9 mouse cellular contexts compared by ENCODE assay signal in the genomic region with DNA sequence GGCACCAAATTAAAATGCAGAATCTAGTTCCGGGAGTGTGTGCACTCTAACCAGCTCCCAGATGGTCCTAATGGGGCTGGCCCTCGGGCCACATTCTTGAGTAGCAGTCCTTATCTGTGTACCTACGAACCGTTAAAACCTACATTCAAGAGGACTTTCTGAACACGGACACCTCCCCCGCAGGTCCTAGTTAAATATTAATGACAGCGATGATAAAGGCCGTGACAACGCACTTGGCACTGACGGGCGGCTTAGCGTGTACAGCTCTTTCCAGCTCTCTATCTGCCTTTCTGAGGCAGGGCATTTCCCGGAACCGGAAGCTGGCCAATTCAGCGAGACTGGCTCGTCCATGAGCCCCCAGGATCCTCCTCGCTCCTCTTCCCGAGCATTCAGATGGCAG. TPM values are rescaled to one million over a fixed set of nuclear protein-coding genes. Genes with fewer than 3 reads are reported as not detected.
DNase-seq lines count a peak whose midpoint lies in the region; ATAC-seq lines count a peak whose summit lies in the region.
"Had no signal": no experiment of that assay in that cellular context is flagged by ENCODE, and none has a peak within 500 bp of the region (broad histone marks: within the 10 kb centered on the region; RNA-seq: fewer than 3 reads in every experiment).

No protein-coding gene starts in this region.

- no peaks in the 10 kb centered on the region for H3K36me3 ChIP-seq in heart, embryonic 13.5 days
- no peaks in the 10 kb centered on the region for H3K36me3 ChIP-seq in midbrain, embryonic 13.5 days
- H3K36me3 ChIP-seq: limb, embryonic 12.5 days had no signal

- peak overlapping the region; percentile 32 for H3K4me3 ChIP-seq in heart, embryonic 13.5 days
- H3K4me3 ChIP-seq in midbrain, embryonic 13.5 days (replicated peaks) = no peak overlapping the region
- H3K4me3 ChIP-seq: limb, embryonic 12.5 days had no signal

- H3K4me2 ChIP-seq in heart, embryonic 13.5 days = peak overlapping the region; percentile 60
- H3K4me2 ChIP-seq in midbrain, embryonic 13.5 days (replicated peaks) = peak overlapping the region; percentile 6
- H3K4me2 ChIP-seq: limb, embryonic 12.5 days had no signal

- peak; percentile 56 to 64 for DNase-seq in cerebellum, postnatal 10 days
- no peak for DNase-seq in cerebellum, adult 8-10 months
- peak; percentile 67 to 70 for DNase-seq in kidney, postnatal 36 days
- no peak for DNase-seq in left cerebral cortex, postnatal 10 days (ENCODE audit: extremely low spot score in 1 of 2, low spot score in 2 of 2)
- DNase-seq in retina, embryonic 14.5 days (ENCODE audit: low spot score) = no peak

- H3K27ac ChIP-seq in heart, embryonic 13.5 days (replicated peaks) = no peak overlapping the region
- no peak overlapping the region for H3K27ac ChIP-seq in midbrain, embryonic 13.5 days
- H3K27ac ChIP-seq: limb, embryonic 12.5 days had no signal

- H3K9ac ChIP-seq in heart, embryonic 13.5 days = peak overlapping the region; percentile 37; the same call in 1 of the 2 replicates
- no peak overlapping the region for H3K9ac ChIP-seq in midbrain, embryonic 13.5 days (replicated peaks)
- H3K9ac ChIP-seq: limb, embryonic 12.5 days had no signal

- no peaks in the 10 kb centered on the region for H3K27me3 ChIP-seq in heart, embryonic 13.5 days (replicated peaks)
- no peaks in the 10 kb centered on the region for H3K27me3 ChIP-seq in midbrain, embryonic 13.5 days
- H3K27me3 ChIP-seq: limb, embryonic 12.5 days had no signal

- ATAC-seq in heart, embryonic 13.5 days (ENCODE audit: extremely low read depth, insufficient number of reproducible peaks, low FRiP score, low TSS enrichment) = no peak
- ATAC-seq in midbrain, embryonic 13.5 days = no peak
- no peak for ATAC-seq in erythroblast, adult 5-6 weeks (replicated peaks; ENCODE audit: low FRiP score, poor library complexity, severe bottlenecking)

- no peaks in the 10 kb centered on the region for H3K9me3 ChIP-seq in heart, embryonic 13.5 days
- H3K9me3 ChIP-seq in midbrain, embryonic 13.5 days = no peaks in the 10 kb centered on the region
- H3K9me3 ChIP-seq: limb, embryonic 12.5 days had no signal

- intact Hi-C loops in left cerebral cortex, postnatal 10 days (cut with DNase I) = no loop called here

- WGBS in heart, embryonic 13.5 days = 14% methylated on average over 18 of the region's 18 CpGs
- WGBS in midbrain, embryonic 13.5 days = 53% methylated on average over 18 of the region's 18 CpGs

- peaks cover 12% of the 10 kb centered on the region for H3K4me1 ChIP-seq in heart, embryonic 13.5 days
- H3K4me1 ChIP-seq in midbrain, embryonic 13.5 days (replicated peaks) = 0 out of 2 replicates have a peak, but pooled peaks cover 10% of the 10 kb centered on the region

RNA-seq across cellular contexts. Expression of a gene that starts 29.9 kb away (rescaled TPM):
- polyA plus RNA-seq in heart, embryonic 13.5 days (2015; fragmentation: Nextera tagmentation; extraction: Ambion mirVana) = 8.1 and 8.3 TPM in 2 replicates
- polyA plus RNA-seq in midbrain, embryonic 13.5 days (2015; fragmentation: Nextera tagmentation; extraction: Ambion mirVana) = 10.5 and 11.4 TPM in 2 replicates
- total RNA-seq in left cerebral cortex, postnatal 10 days (2021) = 10 to 100 TPM; 32.0 to 32.9 TPM
- total RNA-seq in erythroblast, adult 5-6 weeks (2015; ENCODE audit: low replicate concordance) = 1.2 and 2.5 TPM in 2 replicates
- total RNA-seq in erythroblast, adult 5-6 weeks (2017; ENCODE audit: low replicate concordance) = 1.3 and 2.5 TPM in 2 replicates

Comparison
In these comparisons a context has a peak if more than half of its experiments do, and no peak if none do; other contexts are left out.
1. DNase-seq: peak in cerebellum, postnatal 10 days (2 of 2) and kidney, postnatal 36 days (2 of 2); none in cerebellum, adult 8-10 months (single experiment), left cerebral cortex, postnatal 10 days (0 of 2) and retina, embryonic 14.5 days (single experiment).
2. RNA of a gene that starts 29.9 kb away (total RNA-seq): 32.0 to 32.9 TPM in left cerebral cortex, postnatal 10 days; 1.2 to 2.5 TPM in erythroblast, adult 5-6 weeks; every median in the first group is over 4 times any median in the second.